Mouse (Mus musculus): ENCODE results near the gene Pxmp4.

Gene Pxmp4

DNA sequence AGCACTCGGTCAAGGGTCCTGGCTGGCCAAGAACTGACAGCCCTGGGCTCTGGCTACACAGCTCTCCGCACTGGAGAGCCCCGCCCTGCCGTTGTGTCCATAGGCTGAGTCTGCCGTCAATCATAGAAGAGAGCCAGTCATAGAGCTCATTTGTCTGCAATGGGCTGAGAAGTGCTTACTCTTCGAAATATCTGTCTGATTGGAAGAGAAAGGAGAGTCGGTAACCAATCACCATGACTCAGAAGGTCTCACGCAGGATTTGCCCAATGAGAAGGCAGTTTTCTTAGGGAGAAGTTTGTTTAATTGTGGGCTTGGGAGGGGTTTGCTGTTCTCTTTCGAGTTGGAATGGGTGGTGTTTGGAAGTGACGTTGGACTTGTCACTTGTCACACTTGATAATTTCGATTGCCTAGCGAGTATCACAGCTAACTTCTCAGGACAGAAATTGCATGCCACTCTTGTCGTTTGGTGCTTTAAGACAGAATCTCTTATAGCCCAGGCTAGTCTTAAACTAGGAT is at the start of gene Pxmp4:
Gene Pxmp4 (minus strand): TSS at position 71 of the 516 bp plus-strand sequence.
- DNase-seq (ENCODE audit: low read depth, low spot score) = peak; percentile 98

- DNase-seq (ENCODE audit: low read depth, low spot score) = no peak
Observed at GRCm38 (mm10) chr2:154651363-154651762, 47.9 kb upstream of the Pxmp4 start, which contains the start of gene Chmp4b. Gene Chmp4b, plus strand, starts transcription at chr2:154651705.

GRCm38 (mm10) chr2:154650404-154650803 is 46.9 kb upstream of the Pxmp4 start:
- no peak for DNase-seq (ENCODE audit: low read depth, low spot score)

- DNase-seq (ENCODE audit: low read depth, low spot score) = peak; percentile 48
Observed at GRCm38 (mm10) chr2:154648086-154648485, 44.6 kb upstream of the Pxmp4 start.

GRCm38 (mm10) chr2:154646634-154647033 is 43.1 kb upstream of the Pxmp4 start:
- DNase-seq (ENCODE audit: low read depth, low spot score) = no peak

- DNase-seq (ENCODE audit: low read depth, low spot score) = no peak
Observed at GRCm38 (mm10) chr2:154642712-154643385, 39.3 kb upstream of the Pxmp4 start.

- DNase-seq (ENCODE audit: low read depth, low spot score) = no peak
Observed at GRCm38 (mm10) chr2:154642005-154642459, 38.5 kb upstream of the Pxmp4 start.

GRCm38 (mm10) chr2:154641176-154641575 is 37.7 kb upstream of the Pxmp4 start:
- DNase-seq (ENCODE audit: low read depth, low spot score) = no peak

GRCm38 (mm10) chr2:154639115-154639514 is 35.6 kb upstream of the Pxmp4 start:
- DNase-seq (ENCODE audit: low read depth, low spot score) = no peak

- DNase-seq (ENCODE audit: low read depth, low spot score) = no peak
Observed at GRCm38 (mm10) chr2:154638521-154638920, 35.0 kb upstream of the Pxmp4 start.

DNA sequence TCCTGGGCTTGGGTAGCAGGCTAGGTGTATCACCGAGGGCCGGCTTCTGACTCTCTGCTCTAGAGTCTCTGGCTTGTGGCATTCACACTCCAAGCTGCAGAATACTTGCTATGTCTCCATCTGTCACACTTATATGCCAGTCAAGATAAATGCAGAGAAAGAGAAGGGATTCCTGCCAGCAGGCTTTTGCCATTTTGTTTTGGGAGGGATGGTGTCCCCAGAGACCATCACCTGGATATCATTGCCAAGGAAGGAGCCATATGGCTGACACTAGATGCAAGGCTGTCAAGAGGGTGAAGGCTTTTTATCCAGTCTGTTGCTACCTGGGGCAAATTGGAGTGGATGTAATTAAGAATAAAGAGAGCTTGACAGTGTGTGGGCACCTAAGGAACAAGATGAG is 32.3 kb upstream of the Pxmp4 start:
- DNase-seq (ENCODE audit: low read depth, low spot score) = no peak

DNA sequence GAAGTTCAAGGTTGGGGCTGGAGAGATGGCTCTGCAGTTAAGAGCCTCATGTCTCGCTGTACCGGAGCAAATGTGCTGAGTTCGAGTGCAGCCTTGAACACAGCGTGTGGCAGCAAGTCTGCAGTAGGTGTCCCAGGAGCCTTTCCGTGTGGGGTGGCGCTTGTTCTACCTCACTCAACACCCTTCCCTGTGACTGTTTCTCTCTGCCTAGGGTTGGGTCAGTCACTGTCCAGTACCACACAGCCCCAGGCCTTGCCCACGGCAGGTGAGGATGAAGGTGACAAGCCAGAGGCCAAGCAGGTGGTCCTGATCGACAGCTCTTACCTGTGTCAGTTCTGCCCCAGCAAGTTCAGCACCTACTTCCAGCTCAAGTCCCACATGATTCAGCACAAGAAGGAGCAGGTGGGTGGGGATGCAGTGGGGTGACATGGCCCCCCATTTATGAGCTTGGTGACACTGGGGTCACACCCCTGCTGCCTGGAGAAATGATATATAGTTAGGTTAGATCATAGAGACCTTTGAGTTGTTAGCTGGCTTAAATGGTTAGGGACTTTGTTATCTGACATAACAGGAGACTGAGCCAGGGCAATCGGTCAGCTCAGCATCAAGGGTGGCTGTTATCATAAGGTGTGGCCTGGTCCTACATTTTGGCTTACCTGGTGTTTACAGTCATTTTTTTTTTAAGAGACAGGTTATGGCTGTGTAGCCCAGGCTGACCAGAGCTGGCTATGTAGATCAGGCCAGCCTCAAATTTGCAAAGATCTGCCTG is 30.6 kb upstream of the Pxmp4 start:
- DNase-seq (ENCODE audit: low read depth, low spot score) = no peak

DNA sequence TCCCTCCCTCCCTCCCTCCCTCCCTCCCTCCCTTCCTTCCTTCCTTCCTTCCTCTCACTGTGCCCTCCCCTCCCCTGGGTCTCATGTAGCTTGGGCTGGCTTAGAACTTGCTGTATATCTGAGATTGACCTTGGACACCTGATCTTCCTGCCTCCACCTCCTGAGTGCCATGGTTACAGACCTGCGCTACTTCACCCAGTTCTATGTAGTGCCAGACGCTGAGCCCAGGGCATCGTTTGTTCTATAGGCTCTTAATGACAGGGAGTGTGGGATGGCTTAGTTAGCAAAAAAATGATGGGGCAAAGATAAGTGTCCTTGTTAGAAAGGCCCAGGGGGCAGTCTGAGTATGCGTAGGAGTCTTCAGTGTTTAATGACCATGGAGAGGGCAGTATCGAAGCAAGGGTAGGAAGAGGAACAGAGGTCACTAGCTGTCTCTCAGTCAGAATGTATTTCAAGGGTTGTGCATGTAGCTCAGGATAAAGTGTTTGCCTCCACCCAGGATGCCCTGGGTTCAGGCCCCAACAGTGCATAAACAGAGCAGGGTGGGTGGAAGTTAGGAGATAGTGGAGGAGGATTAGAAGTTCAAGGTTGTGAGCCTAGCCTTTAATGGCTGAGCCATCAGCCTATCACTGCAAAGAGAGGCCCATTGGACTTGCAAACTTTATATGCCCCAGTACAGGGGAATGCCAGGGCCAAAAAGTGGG is 29.7 kb upstream of the Pxmp4 start:
- no peak for DNase-seq (ENCODE audit: low read depth, low spot score)

- DNase-seq (ENCODE audit: low read depth, low spot score) = no peak
Observed at GRCm38 (mm10) chr2:154632203-154632780, 28.8 kb upstream of the Pxmp4 start.

GRCm38 (mm10) chr2:154630531-154630930 is 27.0 kb upstream of the Pxmp4 start:
- DNase-seq (ENCODE audit: low read depth, low spot score) = no peak

GRCm38 (mm10) chr2:154624137-154624536 is 20.6 kb upstream of the Pxmp4 start:
- DNase-seq (ENCODE audit: low read depth, low spot score) = no peak

DNA sequence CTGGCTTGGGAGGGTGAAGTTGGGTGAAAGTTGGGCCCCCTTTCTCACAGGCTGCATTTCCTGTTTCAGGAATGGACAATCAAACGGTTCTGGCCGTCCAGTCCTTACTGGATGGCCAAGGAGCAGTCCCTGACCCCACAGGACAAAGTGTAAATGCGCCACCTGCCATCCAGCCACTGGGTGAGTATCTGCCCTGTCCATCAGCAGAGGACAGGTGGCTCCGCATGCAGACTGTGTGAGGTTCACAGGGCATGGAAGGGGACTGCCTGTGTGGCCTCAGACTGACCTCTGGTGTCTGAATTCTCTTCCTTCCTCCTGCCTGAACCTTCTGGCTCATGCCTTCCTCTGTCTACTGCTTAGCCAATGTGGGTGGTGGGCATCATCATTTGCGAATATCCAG is 18.2 kb upstream of the Pxmp4 start:
- DNase-seq (ENCODE audit: low read depth, low spot score) = no peak

DNA sequence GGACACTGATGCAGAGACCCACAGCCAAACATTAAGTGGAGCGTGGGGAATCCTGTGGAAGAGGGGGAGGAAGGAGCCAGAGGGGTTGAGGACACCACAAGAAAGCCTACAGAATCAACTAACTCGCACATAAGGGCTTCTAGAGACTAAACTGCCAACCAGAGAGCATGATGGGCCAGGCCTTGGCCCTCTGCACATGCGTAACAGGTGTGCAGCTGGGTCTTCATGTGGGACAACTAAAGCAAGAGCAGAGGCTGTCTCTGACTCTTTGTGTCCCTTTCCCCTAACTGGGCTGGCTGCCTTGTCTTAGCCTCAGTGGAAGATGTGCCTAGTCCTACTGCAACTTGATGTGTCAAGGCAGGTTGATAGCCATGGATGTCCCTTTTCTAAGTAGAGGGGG is 13.6 kb upstream of the Pxmp4 start:
- DNase-seq (ENCODE audit: low read depth, low spot score) = no peak

GRCm38 (mm10) chr2:154615674-154616073 is 12.2 kb upstream of the Pxmp4 start:
- DNase-seq (ENCODE audit: low read depth, low spot score) = peak; percentile 81

- DNase-seq (ENCODE audit: low read depth, low spot score) = no peak
Observed at GRCm38 (mm10) chr2:154614841-154615576, 11.5 kb upstream of the Pxmp4 start.
